Mouse (Mus musculus) liver, postnatal 0 days (tissue): ENCODE measurements around the gene Kdf1.

ENCODE experiments used
- CTCF ChIP-seq: sonication (generic); IDR thresholded peaks from 2 replicates; pipeline ENCODE4 v1.5.1; 2016; ENCODE audit warnings: antibody characterized with exemption, low read depth
- EP300 ChIP-seq: IDR thresholded peaks from 2 replicates; pipeline ENCODE4 v1.6.1; 2016; ENCODE audit warnings: antibody characterized with exemption, low read depth, mild to moderate bottlenecking

DNA sequence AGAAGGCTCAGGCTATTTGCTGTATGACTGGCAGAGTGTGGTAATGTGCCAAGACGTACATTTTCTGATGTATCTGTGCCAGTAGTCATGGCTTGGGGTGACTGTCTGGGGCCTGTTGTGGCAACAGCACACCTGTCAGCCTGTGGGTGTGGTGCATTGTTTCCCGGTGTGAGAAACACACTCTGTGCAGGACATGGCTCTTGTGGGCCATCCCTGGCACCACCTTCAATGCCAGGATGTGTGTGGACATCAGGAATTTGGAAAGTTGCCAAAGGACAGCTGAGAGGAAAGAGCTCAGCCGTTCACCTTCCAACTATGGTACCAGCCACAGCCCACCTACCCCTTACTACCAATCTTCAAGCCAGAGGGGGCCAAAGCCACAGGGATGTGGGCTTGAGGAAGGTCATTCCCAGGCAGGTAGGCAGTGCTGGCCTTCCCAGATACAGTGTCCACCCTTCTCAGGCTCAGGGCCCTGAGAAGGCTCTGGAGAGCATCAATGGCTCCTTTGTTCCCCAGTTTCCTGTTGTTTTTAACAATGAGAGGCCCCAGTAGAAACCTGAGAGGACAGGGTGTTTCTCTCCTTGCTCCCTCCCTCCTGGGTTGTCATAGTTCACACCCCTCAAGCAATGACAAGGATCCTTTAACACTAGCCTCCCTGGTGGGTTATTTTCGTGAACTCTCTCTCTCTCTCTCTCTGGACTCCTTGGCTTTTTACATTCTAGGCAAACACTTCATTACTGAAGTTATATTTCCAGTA lies 29.1 kb upstream of the Kdf1 start:
- TF ChIP-seq CTCF (no peak), EP300 (no peak)
